Mouse (Mus musculus) adipose tissue, adult 10 weeks (tissue): ENCODE results near the gene Xpa. TPM values are rescaled to one million over a fixed set of nuclear protein-coding genes. Genes with fewer than 3 reads are reported as not detected.

Experiments
- polyA plus RNA-seq: library from polyadenylated mRNA; stranded (reverse); fragments of 350-450 nt; fragmentation: Illumina TruSeq; extraction: RNeasy Lipid Tissue Mini Kit (QIAGEN cat#74804); gene quantifications from one replicate; pipeline ENCODE4 v1.2.3, GENCODE M21; 2014; ENCODE audit warnings: low read depth, low replicate concordance

Gene Xpa
- 21.4 TPM for polyA plus RNA-seq

DNA sequence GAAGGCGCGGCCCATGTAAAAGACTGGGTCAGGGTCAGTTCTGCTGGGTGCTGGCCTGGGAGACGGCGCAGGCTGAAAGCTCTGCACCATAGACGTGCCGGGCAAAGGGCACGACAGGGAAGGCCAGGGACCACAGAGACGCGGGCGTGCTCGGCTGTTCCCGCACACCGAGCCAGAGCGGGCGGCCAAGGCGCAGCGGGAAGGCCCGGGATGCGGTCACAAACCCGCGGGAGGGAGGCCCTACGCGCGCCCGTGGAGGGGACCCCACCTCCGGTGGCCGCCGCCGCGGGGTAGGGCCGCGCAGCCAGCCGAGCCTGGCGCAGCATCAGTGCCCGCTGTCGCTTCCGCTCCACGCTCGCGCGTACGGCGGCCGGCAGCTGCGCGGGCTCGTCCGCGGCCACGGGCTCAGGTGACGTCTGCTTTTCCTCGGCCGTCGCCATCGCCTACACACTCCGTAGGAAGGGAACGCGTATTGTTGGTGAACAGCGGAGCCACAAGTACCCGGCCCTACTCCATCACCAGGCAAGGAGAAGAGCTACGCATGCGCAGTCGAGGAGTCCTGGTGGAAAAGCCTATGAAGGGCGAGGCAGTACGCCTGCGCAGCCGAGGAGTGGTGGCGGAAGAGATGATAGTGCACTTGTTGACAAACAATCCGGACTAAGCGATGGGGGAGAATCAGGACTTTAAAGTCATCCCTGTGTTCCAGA is at the start of gene Xpa:
TSS of gene Xpa (minus strand) at position 531 of the 707 bp plus-strand sequence.

DNA sequence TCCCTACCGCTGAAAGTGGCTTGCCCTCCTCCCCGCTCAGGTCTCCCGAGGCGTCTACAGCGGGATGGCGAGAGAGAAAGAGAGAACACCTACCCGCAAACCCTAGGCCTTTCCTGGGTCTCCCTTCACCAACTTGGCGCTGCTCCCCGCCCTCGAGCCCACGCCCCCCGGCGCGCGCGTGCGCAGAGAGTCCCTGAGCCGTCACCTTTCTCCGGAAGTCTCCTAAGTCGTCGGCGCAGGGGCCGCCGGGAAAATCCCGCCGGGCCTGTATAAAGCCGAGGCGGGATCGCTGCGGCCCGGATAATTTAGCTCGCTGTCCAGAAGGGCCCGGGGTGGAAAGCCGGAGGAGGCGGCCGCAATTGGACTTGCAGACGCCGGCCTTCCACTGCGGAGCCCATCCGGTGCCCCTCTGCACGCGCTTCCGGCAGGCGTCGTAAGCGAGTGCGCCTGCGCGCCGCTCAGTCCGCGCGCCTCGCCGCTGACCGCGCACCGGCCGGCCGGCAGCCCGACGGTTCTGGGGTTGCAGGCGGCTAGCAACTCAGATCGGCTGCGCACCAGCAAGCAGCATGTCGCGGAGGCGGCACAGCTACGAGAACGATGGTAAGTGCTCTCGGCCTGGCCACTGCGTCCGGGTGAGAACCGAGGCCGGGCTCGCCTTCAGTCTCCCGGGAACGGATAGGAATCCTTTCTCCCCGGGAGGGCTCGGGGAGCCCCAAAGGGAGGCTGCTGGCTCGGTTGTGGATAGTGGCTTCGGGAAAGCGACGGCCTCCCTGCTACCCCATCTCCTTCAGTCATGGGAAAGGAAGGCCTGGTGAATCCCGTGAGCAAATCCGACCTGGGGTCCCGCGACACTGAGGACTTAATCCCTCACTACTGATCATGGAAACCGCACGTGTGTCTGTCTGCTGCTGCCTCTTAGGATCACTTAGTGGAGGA is 57.6 kb downstream of the Xpa start, which contains the start of the genes Ncbp1 and Tstd2:
TSS of gene Ncbp1 (plus strand) at position 327 of the 936 bp plus-strand sequence.
TSS of gene Tstd2 (minus strand) at position 408 of the 936 bp plus-strand sequence.

Other genes starting within 250 kb of the Xpa start
- gene Tdrd7, start 231.0 kb downstream of the Xpa start, polyA plus RNA-seq = 35.6 TPM
- gene Tmod1, start 157.4 kb downstream of the Xpa start, polyA plus RNA-seq = 20.3 TPM
- gene Ncbp1, start 57.7 kb downstream of the Xpa start, polyA plus RNA-seq = 40.4 TPM
- gene Tstd2, start 57.6 kb downstream of the Xpa start, polyA plus RNA-seq = 42.8 TPM
- not detected for gene Foxe1, start 147.3 kb upstream of the Xpa start, polyA plus RNA-seq
- 5.7 TPM for gene Trmo, start 193.1 kb upstream of the Xpa start, polyA plus RNA-seq
- 0.76 TPM for gene Hemgn, start 217.2 kb upstream of the Xpa start, polyA plus RNA-seq